Mouse (Mus musculus): ENCODE results near the gene Sgk1. TPM values are rescaled to one million over a fixed set of nuclear protein-coding genes. Genes with fewer than 3 reads are reported as not detected.

Gene Sgk1
- total RNA-seq (2014; fragmentation: Nextera tagmentation): 90.7 and 111 TPM in 2 replicates
- total RNA-seq (2017): 36.8 and 42.3 TPM in 2 replicates
- 2.0 and 3.0 TPM in 2 replicates for polyA plus RNA-seq (2012)

GRCm38 (mm10) chr10:21882184-21883081 lies at the start of gene Sgk1:
Gene Sgk1 (plus strand): TSS chr10:21882184.
- TF ChIP-seq CTCF (IDR thresholded peaks at IDR 0.05; ENCODE audit: low read depth, low read length): no peak
- no peak for TF ChIP-seq TAL1 (conservative IDR thresholded peaks at IDR 0.05; ENCODE audit: low read depth, low read length)
- no peak for TF ChIP-seq GATA1 (IDR thresholded peaks at IDR 0.05; ENCODE audit: borderline replicate concordance, low read length)
- no peak for TF ChIP-seq POLR2AphosphoS5 (IDR thresholded peaks at IDR 0.05; ENCODE audit: insufficient replicate concordance, low read depth, low read length)
- TF ChIP-seq GATA2 (IDR thresholded peaks at IDR 0.05; ENCODE audit: borderline replicate concordance, low read depth, low read length): no peak
- DNase-seq (ENCODE audit: low spot score) (no peak), ATAC-seq (ENCODE audit: extremely low read depth, insufficient number of reproducible peaks, low FRiP score, poor library complexity, severe bottlenecking) (no peak)
- H3K9me3 ChIP-seq (replicated peaks): no peaks in the 10 kb centered on the region
- peaks cover 7% of the 10 kb centered on the region for H3K4me1 ChIP-seq (ENCODE audit: insufficient read depth, low read depth, low read length)
- H3K4me3 ChIP-seq (ENCODE audit: low read depth, low read length): no peak within 1 kb of the TSS; the same call in 1 of the 2 replicates
- peaks cover 17% of the 10 kb centered on the region for H3K27me3 ChIP-seq (ENCODE audit: insufficient read depth, low read length)
- H3K36me3 ChIP-seq (replicated peaks): no peaks in the 10 kb centered on the region

- peaks cover 38% of the 10 kb centered on the region for H3K4me1 ChIP-seq (ENCODE audit: insufficient read depth, low read depth, low read length)
- peaks cover 11% of the 10 kb centered on the region for H3K36me3 ChIP-seq (replicated peaks)
- no peak for TF ChIP-seq CTCF (IDR thresholded peaks at IDR 0.05; ENCODE audit: low read depth, low read length)
- no peak for TF ChIP-seq GATA2 (IDR thresholded peaks at IDR 0.05; ENCODE audit: borderline replicate concordance, low read depth, low read length)
- TF ChIP-seq POLR2AphosphoS5 (IDR thresholded peaks at IDR 0.05; ENCODE audit: insufficient replicate concordance, low read depth, low read length): no peak
- TF ChIP-seq TAL1 (conservative IDR thresholded peaks at IDR 0.05; ENCODE audit: low read depth, low read length): no peak
- ATAC-seq (ENCODE audit: extremely low read depth, insufficient number of reproducible peaks, low FRiP score, poor library complexity, severe bottlenecking): no peak
- no peak for DNase-seq (ENCODE audit: low spot score)
- H3K27me3 ChIP-seq (ENCODE audit: insufficient read depth, low read length): no peaks in the 10 kb centered on the region
- H3K4me3 ChIP-seq (ENCODE audit: low read depth, low read length): no peak overlapping the region
- no peaks in the 10 kb centered on the region for H3K9me3 ChIP-seq (replicated peaks)
These were observed 49.7 kb upstream of the Sgk1 start for GRCm38 (mm10) chr10:21832282-21832681.

GRCm38 (mm10) chr10:21833757-21834156 lies 48.2 kb upstream of the Sgk1 start:
- Histone ChIP-seq H3K27me3 (ENCODE audit: insufficient read depth, low read length) (no peaks in the 10 kb centered on the region), H3K9me3 (replicated peaks) (no peaks in the 10 kb centered on the region), H3K36me3 (replicated peaks) (peaks cover 11% of the 10 kb centered on the region), H3K4me1 (ENCODE audit: insufficient read depth, low read depth, low read length) (peaks cover 39% of the 10 kb centered on the region), H3K4me3 (ENCODE audit: low read depth, low read length) (no peak overlapping the region)
- no peak for TF ChIP-seq TAL1 (conservative IDR thresholded peaks at IDR 0.05; ENCODE audit: low read depth, low read length)
- no peak for TF ChIP-seq CTCF (IDR thresholded peaks at IDR 0.05; ENCODE audit: low read depth, low read length)
- TF ChIP-seq GATA2 (IDR thresholded peaks at IDR 0.05; ENCODE audit: borderline replicate concordance, low read depth, low read length): no peak
- TF ChIP-seq GATA1 (IDR thresholded peaks at IDR 0.05; ENCODE audit: borderline replicate concordance, low read length): no peak
- TF ChIP-seq POLR2AphosphoS5 (IDR thresholded peaks at IDR 0.05; ENCODE audit: insufficient replicate concordance, low read depth, low read length): no peak
- DNase-seq (ENCODE audit: low spot score): no peak
- no peak for ATAC-seq (ENCODE audit: extremely low read depth, insufficient number of reproducible peaks, low FRiP score, poor library complexity, severe bottlenecking)

GRCm38 (mm10) chr10:21835077-21835476 lies 46.9 kb upstream of the Sgk1 start:
- TF ChIP-seq GATA2 (IDR thresholded peaks at IDR 0.05; ENCODE audit: borderline replicate concordance, low read depth, low read length) (no peak), TAL1 (conservative IDR thresholded peaks at IDR 0.05; ENCODE audit: low read depth, low read length) (no peak), POLR2AphosphoS5 (IDR thresholded peaks at IDR 0.05; ENCODE audit: insufficient replicate concordance, low read depth, low read length) (no peak), GATA1 (IDR thresholded peaks at IDR 0.05; ENCODE audit: borderline replicate concordance, low read length) (no peak), CTCF (IDR thresholded peaks at IDR 0.05; ENCODE audit: low read depth, low read length) (no peak)
- Histone ChIP-seq H3K27me3 (ENCODE audit: insufficient read depth, low read length) (no peaks in the 10 kb centered on the region), H3K4me3 (ENCODE audit: low read depth, low read length) (no peak overlapping the region), H3K36me3 (replicated peaks) (peaks cover 2% of the 10 kb centered on the region), H3K4me1 (ENCODE audit: insufficient read depth, low read depth, low read length) (peaks cover 39% of the 10 kb centered on the region), H3K9me3 (replicated peaks) (no peaks in the 10 kb centered on the region)
- no peak for ATAC-seq (ENCODE audit: extremely low read depth, insufficient number of reproducible peaks, low FRiP score, poor library complexity, severe bottlenecking)
- no peak for DNase-seq (ENCODE audit: low spot score)

- H3K4me3 ChIP-seq (ENCODE audit: low read depth, low read length): peak overlapping the region; percentile 54; the same call in 1 of the 2 replicates
- no peaks in the 10 kb centered on the region for H3K36me3 ChIP-seq (replicated peaks)
- peak; percentile 92 for ATAC-seq (ENCODE audit: extremely low read depth, insufficient number of reproducible peaks, low FRiP score, poor library complexity, severe bottlenecking)
- H3K4me1 ChIP-seq (ENCODE audit: insufficient read depth, low read depth, low read length): peaks cover 46% of the 10 kb centered on the region
- no peaks in the 10 kb centered on the region for H3K27me3 ChIP-seq (ENCODE audit: insufficient read depth, low read length)
- H3K9me3 ChIP-seq (replicated peaks): no peaks in the 10 kb centered on the region
- DNase-seq (ENCODE audit: low spot score): peak; percentile 57
- TF ChIP-seq GATA2 (IDR thresholded peaks at IDR 0.05; ENCODE audit: borderline replicate concordance, low read depth, low read length) (no peak), TAL1 (conservative IDR thresholded peaks at IDR 0.05; ENCODE audit: low read depth, low read length) (peak; percentile 55), GATA1 (IDR thresholded peaks at IDR 0.05; ENCODE audit: borderline replicate concordance, low read length) (no peak), POLR2AphosphoS5 (IDR thresholded peaks at IDR 0.05; ENCODE audit: insufficient replicate concordance, low read depth, low read length) (no peak), CTCF (IDR thresholded peaks at IDR 0.05; ENCODE audit: low read depth, low read length) (no peak)
These were observed 42.5 kb upstream of the Sgk1 start for GRCm38 (mm10) chr10:21839248-21840155.

Data from G1E (cell line).